Mouse (Mus musculus) kidney, postnatal 36 days (tissue): ENCODE data around the gene Gbgt1.
"Not testable (repeated sequence)": the region's sequence is repeated elsewhere in the genome, so short reads cannot be mapped to it uniquely, and the experiment has no call there.

Source experiments
- DNase-seq, 2 experiments: peaks; one replicate each; pipeline ENCODE4 v3.0.0; 2021 to 2022; ENCODE audit warnings: mixed read lengths in 2 of 2

Gene Gbgt1

DNA sequence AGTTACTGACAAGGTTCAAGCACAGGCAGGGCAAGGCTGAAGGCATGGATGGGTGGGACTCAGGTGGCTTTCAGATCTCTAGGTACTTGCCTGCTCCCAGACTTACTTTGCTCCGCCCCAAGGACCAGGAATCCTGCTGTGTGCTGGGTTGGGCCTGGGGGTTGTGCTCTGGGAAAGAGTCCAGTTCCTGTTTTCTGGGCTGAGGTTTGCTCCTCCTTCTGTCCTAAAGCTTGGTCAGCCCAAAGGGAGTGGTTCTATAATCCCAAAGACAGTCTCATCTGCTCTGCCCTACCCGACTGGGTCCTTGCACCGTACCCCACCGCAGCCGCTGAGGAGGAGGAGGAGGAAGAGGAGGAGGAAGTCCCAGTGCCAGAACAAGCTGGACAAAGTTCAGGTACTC lies at the start of gene Gbgt1:
Gene Gbgt1 (plus strand): TSS at position 221 of the 400 bp plus-strand sequence.
- peak in 1 of 2 experiments; percentile 25 for DNase-seq

DNA sequence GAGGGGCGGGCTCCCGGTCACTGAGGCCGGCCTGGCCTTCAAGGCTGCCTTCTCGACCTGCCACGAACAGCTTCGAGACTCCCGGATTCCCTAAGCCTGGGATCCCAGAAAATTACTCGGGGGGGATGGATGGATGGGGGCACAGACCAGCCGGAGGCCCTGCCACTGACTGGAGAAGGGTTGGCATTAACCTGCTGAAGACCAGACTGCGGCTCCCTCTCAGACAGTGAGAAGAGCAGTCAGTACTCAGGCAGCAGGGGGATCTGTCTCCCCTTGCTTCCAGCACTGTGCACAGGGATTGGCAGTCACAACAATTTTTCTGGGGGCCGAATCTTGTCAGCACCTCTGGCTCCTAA lies 49.4 kb upstream of the Gbgt1 start:
- no peak for DNase-seq

DNA sequence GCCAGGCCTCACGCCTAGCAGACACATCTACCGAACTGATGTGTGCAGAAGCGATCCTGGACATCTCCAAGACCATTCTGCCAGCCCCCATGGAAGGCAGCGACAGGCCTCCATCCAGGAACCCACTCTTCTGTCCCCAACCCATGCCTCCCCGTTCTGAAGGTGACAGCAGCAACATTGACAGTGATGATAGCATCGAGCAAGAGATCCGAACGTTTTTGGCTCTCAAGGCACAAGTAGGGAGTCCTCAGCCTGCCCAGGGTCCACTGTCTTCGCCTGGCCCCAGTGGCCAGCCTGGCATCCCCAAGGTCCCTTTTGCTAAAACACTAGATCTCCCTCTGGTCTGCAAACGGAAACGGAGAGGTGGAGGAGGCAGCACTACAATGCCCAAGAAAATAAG lies 45.0 kb upstream of the Gbgt1 start:
- DNase-seq = no peak

DNA sequence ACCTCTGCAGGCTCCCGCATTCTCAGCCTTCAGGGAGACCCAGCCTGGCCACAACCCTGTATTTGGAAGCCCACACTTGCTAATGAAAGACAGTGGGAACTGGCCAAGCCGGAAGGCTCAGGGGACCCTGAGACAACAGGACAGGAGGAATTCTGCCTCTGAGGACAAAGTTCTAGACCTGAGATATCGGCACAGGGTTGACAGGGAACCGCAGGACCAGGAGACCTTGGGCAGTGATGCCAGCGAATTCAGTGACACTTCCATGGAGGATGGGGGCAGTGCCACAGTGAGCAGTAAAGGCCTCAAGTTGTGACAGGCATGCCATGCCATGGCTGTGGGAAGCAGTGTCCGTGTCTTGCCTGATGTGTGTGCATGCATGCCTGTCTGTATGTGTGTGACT lies 43.2 kb upstream of the Gbgt1 start:
- no peak for DNase-seq

DNA sequence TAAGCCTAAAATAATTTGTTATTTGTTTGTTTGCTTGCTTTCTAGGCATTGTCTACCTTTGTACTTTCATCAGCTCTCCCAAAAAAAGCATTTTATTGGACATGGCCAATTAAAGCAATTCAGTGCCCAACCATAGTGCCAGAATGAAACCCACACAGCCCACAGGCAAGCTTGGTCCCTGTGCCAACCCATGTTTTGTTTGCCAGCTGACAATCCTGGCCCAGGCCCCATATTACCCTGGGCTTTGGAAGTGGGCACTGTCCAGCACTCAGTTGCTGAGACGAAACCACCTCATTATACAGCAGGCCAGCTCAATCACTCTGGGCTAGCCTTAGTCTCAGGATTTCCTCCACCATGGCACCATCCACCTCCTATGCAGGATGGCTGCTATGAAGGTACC lies 40.1 kb upstream of the Gbgt1 start:
- DNase-seq = no peak

DNA sequence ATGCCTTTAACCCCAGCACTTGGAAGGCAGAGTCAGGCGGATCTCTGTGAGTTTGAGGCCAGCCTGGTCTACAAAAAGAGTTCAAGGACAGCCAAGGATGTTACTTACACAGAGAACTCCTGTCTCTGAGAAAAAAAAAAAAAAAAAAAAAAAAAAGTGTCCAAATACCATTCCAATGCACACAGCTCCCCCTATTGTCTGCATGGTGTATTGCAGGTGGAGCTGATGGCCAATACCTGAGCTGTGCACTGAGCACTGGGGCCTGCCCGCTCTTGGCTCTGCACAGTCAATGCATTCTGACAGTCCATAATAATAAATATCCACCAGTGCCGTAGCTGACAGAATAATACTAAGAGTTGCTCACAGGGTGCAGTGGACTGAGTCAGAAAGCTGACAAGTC lies 32.8 kb upstream of the Gbgt1 start:
- peak; percentile 79 to 87 for DNase-seq

DNA sequence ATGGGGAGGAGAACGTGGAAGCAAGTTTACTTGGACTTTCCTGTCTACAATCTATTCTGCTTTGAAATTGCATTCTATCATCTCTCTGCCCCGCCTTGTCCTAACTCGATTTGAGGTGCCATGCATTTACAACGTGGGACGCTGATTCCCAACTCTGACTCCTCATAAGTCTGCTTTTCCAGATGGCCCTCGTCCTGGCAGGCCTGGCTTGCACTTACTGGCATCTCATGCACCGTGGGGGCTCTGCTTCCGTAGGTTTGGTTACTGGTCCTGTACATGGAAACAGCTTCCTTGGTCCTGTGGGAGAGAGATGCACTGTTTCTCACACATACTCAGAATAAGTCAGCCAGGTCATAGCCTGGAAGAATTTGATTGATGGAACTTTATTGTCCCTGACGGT lies 31.8 kb upstream of the Gbgt1 start:
- DNase-seq = no peak

DNA sequence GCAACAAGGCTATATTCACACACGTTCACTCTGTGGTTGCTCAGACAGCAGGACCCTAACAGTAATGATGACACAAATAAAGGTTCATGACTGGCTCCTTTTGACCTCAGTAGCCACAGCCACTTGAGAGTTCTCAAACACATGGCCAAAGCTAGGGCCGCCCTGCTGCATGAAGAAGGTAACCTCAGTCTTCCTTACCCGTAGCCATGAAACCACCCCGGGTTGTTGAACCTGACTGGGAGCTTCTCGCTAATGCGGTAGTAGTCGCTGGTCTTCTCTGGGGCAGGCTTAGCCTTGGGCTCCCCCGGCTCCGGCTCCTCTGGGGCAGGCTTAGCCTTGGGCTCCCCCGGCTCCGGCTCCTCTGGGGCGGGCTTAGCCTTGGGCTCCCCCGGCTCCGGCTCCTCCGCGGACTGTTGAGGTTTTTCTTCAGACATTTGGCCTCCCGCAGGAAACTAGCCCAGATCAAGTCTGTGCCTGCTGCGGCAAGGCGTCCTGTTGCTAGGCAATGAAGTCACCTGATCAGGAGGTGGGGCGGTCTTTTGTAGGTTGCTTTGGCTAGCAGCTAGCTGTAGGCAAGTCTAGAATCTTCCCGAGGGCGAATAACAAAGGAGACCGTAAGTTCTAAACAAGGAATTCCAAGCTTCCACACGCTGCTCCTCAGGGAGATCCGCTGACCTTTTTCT lies 30.7 kb upstream of the Gbgt1 start, which contains the start of gene 1700007K13Rik:
Gene 1700007K13Rik (minus strand): TSS at position 497 of the 683 bp plus-strand sequence.
- DNase-seq = peak; percentile 89

DNA sequence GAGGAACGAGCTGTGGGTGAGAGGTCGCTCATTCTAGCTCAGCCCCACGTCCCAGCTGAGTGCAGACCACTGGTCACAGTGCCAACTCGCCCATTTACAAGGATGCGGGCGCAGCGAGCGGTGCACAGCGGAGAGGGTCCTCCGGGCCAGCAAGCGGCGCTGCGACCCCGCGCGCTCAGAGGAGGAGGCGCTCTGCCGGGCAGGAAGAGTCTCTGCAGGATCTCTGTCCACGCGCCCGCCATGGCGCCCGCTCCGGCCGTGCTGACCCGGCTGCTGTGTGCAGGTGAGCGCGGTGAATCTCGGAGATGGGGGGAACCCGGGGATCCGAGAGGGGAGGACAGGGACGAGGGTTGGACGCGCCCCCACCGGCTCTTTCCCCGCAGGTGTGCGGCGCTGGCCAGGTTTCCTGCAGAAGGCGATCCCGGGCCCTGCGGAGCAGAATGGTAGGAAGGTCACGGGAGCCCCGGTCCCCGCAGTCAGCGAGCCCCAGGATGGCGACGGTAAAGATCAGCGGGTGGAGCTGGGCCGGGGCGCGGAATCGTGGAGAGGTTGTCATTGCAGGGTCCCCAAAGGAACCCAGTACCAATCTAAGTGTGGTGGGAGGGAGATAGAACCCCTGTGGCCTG lies 28.7 kb upstream of the Gbgt1 start, which contains the start of gene Mrps2:
Gene Mrps2 (plus strand): TSS at position 207 of the 626 bp plus-strand sequence.
- DNase-seq = peak; percentile 84 to 93

DNA sequence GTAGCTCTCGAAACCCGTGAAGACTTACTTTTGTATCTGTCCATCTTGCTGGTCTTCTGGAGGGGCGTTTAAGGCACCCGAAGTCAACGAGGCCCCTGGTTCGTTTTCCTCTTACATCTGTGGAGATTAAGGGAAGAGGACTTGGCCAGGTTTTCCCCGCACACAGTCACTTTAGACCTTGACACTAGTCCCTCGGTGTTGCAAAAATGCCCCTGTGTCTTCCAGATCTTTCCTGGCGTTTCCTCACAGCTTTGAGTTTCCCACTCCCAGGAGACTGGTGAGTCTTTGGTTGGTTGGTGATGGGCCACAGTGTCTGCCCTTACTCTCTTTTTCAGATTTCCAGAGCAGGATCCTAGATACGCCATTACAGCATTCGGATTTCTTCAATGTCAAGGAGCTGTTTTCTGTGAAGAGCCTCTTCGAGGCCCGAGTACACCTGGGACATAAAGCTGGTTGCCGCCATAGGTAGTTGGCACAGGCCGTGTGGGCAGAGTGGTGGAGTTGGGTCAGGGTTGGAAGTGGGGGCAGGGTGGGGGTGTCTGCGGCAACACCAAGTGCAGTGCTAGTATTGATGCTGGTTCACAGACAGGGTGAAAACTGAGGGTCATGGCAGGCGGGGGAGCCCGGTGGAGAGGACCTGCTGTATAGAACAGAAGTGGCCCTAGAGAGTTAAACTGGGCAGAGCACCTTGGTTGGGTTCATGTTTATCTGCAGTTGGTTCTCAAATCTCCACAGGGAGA lies 28.0 kb upstream of the Gbgt1 start:
- no peak for DNase-seq

DNA sequence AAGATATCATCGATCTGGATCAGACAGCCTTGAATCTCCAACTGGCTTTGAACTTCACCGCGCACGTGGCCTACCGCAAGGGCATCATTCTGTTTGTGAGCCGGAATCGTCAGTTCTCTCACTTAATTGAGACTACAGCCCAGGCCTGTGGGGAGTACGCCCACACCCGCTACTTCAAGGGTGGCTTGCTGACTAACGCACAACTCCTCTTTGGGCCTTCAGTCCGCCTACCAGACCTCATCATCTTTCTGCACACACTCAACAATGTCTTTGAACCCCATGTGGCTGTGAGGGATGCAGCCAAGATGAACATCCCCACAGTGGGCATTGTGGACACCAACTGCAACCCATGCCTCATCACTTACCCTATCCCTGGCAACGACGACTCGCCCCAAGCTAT lies 27.2 kb upstream of the Gbgt1 start:
- no peak for DNase-seq

DNA sequence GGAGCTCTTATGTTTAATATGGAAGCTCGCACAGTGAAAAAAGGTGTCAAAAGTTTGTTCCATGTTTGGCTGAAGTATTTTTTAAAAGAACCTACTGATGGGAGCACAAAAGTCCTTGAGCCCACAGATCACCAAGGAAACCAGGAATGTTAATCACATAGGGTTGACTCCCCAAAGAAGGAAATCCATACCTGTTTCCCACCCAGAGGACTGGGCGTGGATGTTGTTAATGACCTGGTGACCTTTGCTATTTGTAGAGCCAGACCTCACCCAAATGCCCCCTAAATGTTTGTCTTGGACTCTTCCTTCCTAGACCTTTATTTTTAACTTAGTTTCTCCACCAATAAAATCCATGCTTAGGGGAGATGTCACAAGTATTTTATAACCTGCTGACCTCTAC lies 26.1 kb upstream of the Gbgt1 start:
- DNase-seq = no peak

DNA sequence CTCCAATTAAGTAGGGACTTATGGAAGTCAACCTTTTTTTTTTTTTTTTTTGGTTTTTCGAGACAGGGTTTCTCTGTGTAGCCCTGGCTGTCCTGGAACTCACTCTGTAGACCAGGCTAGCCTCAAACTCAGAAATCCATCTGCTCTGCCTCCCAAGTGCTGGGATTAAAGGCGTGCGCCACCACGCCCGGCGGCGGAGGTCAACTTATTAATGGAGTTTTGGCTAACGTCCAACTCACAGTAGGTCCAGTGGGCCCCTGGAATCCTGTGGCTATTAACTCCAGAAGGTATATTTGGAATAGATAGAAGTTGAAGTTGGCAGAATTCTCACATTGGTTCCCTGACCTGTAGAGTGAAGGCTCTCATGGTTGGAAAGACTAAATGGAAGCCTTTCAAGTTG lies 24.7 kb upstream of the Gbgt1 start:
- not testable (repeated sequence) for DNase-seq

DNA sequence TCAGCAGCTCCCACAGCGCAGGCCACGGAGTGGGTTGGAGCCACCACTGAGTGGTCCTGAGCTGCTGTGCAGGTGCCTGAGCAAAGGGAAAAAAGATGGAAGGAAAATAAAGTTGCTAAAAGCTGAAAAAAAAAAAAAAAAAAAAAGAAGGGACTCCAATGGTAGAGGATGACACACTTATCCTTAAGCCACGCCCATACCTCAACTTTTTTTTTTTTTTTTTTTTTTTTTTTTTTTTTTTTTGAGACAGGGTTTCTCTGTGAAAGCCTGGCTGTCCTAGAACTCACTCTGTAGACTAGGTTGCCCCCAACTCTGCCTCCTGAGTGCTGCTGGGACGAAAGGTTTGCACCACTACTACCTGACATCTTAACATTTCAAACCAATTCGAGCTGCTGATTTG lies 18.7 kb upstream of the Gbgt1 start:
- not testable (repeated sequence) for DNase-seq

DNA sequence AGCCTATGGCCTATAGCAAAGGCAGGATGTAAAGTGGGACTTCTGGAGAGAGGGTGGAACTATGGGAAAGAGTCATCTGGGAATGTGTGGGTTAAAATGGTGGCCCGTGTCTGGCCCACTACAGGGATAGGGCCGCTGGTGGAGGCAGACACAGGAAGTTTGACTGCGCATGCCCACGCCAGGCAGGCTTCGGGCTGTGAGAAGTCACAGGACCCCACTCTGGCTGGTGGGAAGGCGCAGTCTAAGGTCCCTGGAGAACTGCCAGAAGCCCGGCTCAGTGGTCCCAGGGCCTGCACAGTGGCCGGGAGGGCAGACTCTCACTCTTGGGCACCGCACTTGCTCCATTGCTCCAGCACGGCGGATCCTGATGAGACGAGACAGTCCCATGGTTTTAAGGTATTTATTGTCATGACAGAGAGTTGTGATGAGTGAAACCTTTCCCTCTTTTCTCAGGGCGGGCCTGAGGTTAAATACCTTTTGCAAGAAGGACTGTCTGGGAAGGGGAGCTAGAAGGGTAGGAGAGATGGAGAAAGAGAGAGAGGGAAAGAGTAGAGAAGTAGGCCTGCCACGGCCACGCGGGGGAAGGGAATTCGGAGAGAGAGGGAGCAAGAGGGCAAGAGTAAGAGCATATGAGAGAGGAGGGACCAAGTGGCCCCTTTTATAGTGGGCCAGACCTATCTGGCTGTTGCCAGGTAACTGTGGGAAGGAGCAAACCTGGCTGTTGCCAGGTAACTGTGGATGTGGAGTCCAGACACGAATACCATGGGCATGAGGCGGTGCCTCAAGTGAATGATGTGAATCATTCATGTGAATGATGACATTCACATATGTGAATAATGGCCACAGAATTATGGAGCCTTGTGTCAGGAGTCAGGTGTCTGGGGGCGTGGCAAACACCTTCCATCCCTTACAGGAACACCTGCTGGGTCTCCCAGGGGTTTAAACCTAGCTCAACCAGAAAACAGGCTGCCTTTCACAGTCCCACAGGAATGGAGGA lies 17.2 kb upstream of the Gbgt1 start:
- no peak for DNase-seq

DNA sequence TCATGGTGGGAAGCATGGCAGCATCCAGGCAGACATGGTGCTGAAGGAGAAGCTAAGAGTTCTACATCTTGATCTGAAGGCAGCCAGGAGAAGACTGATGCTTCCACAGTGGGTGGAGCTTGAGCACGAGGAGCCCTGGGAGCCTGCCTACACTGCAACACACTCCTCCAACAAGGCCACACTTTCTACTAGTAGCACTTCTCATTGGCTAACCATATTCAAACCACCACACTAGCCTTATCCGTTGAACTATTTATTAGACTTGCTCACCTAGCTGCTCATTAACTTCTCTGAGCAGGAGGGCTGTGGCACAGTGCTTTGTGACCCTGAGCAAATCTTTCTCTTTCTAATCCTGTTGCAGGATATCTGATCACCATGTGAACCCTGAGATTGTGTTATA lies 12.8 kb upstream of the Gbgt1 start:
- DNase-seq = peak; percentile 56 to 67

DNA sequence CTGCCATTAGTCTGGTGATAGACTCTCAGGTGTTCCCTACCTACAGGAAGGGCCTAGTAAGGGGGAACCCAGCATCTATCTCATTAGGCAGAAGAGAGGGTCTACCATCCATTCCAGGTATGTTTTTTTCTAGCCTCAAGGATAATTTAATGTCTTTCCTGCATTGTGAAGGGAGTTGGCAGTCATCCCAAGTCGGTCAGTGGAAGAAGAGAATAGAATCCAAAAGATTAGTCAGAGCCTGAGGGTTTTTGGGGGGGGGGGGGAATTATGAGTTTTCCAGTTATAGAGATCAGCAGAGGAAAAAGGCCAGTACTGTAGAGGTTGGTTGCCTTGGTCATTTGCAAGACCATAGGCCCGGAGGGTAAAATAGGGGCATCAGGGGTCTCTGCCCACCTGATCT lies 2.2 kb upstream of the Gbgt1 start:
- no peak for DNase-seq

DNA sequence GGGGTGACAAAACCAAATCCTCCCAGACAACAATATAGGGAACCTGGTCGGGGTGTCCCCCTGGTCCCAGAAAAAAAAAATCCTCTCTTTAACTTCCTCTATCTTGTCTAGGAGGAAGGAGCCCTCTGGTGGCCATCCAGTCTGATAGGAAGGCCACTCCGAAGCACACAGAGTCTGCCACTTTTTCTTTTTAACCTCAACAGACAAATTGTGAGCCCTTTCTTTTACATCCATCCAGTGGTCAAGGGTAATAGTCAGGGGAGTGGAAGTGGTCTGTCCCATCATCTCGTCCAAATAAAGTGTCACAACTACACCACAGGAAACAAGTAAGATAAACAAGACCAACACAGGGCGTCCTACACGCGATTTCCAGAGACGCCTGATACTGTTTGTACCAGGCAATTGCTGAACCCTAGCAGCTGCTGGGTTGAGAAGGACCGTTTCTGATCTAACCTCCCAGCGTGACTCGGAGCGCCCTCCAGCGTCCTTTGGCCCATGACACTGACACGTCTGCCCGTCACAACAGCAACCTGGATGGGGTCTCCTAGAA lies 1.4 kb upstream of the Gbgt1 start:
- peak; percentile 32 to 70 for DNase-seq

DNA sequence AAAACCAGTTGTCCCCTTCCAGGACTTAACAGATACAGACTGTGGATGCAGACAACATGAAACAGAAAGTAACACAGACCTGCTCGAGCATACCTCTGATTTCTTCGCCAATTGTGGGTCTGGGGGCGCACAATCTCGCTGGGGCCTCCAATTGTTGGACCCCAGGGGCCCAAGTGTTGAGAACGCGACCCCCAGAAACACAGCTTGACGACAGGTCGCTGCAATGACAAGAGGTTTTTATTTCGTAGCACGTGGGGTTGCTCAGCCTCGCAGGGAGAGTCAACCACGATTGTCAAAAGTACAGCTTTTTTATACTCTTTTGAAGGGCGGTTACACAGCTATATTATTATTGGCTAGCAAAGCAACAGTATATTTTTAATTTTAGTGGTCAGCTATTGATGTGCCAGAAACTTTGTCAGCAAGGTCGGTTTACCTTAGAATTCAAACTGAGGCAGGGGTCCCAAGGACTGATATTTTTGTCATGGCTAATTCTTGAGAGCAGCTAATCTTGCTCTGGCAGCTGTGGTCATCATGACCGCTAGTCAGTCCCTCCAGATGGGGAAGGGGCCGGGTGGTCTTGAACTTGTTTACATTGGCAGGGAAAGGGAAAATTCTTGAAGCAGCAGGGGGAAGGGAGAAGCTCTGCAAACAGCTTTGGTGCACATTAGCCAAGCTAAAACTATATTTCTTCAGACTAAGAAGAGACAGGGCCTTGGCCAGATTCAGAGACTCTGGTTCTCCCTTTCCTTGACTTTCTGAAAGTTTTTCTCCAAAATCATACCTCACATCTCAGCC lies 693 bp upstream of the Gbgt1 start:
- no peak for DNase-seq

DNA sequence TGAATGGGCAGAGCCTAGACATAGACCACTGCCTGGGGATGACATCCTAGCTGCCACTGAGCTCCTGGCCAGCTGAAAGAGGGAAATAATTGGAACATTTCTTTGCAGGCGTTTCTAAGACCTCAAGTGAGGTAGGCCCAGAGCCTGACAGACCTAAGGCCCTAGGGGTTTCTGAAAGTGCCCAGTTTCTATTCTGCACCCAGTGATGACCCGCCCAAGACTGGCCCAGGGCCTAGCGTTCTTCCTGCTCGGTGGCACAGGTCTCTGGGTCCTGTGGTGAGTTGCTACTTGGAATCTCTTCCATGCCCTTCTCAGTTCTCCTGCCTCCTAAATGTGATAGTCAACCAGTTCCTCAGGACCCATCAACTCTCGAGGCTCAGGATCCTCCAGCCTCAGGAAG lies 870 bp downstream of the Gbgt1 start:
- no peak for DNase-seq

DNA sequence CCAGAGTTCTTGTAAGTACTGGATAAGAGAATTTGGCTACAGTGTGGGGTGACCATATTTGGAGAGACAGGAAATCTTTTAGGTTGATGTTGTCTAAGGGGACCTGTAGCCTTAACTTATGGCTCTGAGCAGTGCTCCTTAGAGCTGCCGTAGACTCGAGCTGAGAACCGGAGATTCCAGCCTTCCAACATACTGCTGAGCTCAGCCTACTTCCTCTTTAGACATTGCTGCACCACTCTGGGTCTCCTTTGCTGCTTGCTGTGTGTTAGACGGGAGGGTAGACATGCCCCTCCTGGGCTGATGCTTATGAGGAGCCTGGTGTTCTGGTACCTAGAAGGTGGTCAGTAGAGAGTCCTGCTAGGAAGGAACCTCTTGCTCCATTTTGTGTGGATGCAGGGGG lies 1.7 kb downstream of the Gbgt1 start:
- no peak for DNase-seq

DNA sequence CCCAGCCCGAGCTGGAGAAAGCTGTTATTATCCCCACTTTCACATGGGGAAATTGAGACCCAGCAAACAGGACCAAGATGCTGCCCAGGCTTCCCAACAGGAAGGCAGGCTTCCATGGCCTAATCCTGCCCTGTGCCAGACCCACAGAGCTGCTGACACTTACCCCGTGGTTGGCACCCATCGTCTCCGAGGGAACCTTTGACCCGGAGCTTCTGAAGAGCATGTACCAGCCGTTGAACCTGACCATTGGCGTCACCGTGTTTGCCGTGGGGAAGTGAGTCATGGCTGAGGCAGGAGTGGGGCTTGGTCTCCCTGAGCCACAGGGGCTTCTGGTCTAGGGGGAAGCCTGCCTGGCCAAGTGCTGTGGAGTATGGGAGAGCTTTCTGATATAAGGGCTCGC lies 6.3 kb downstream of the Gbgt1 start:
- peak in 1 of 2 experiments; percentile 52 for DNase-seq
